In genomic region chr10:53735201-53735865, GRCm38 (mm10) we compare ENCODE assay signal across 22 mouse cellular contexts. TPM values are rescaled to one million over a fixed set of nuclear protein-coding genes. Genes with fewer than 3 reads are reported as not detected.
A peak's percentile ranks its signal among the peaks of the same experiment; 100 is the strongest.
DNase-seq lines count a peak whose midpoint lies in the region; ATAC-seq and TF ChIP-seq lines count a peak whose summit lies in the region.
"Had no signal": no experiment of that assay in that cellular context is flagged by ENCODE, and none has a peak within 500 bp of the region (broad histone marks: within the 10 kb centered on the region; RNA-seq: fewer than 3 reads in every experiment).

No protein-coding gene starts in this region.

- WGBS in cerebellum, adult 2 months, result 11% methylated on average over 7 of the region's 7 CpGs
- 62% methylated on average over 7 of the region's 7 CpGs for WGBS in stomach, postnatal 0 days

- H3K36me3 ChIP-seq in stomach, postnatal 0 days (ENCODE audit: control insufficient read depth, insufficient read depth, low read length), result no peaks in the 10 kb centered on the region
- H3K36me3 ChIP-seq: heart, embryonic 10.5 days; hindbrain, embryonic 10.5 days; kidney, embryonic 15.5 days; midbrain, embryonic 12.5 days; stomach, embryonic 15.5 days had no signal

- peaks cover 20% of the 10 kb centered on the region; the same call in 1 of the 2 replicates for H3K4me1 ChIP-seq in cerebellum, adult 2 months (ENCODE audit: control insufficient read depth, insufficient read depth, low read length)
- H3K4me1 ChIP-seq in stomach, postnatal 0 days (replicated peaks; ENCODE audit: control insufficient read depth, insufficient read depth), result no peaks in the 10 kb centered on the region
- H3K4me1 ChIP-seq: heart, embryonic 10.5 days; hindbrain, embryonic 10.5 days; midbrain, embryonic 12.5 days; stomach, embryonic 15.5 days had no signal

- no peaks in the 10 kb centered on the region for H3K27me3 ChIP-seq in cerebellum, adult 2 months (ENCODE audit: control insufficient read depth, insufficient read depth, low read length)
- H3K27me3 ChIP-seq in stomach, postnatal 0 days (ENCODE audit: control insufficient read depth, insufficient read depth, low read length), result no peaks in the 10 kb centered on the region
- H3K27me3 ChIP-seq: kidney, embryonic 15.5 days; midbrain, embryonic 12.5 days; stomach, embryonic 15.5 days had no signal

- H3K4me2 ChIP-seq in stomach, postnatal 0 days (replicated peaks; ENCODE audit: low read depth), result no peak overlapping the region
- H3K4me2 ChIP-seq: kidney, embryonic 15.5 days; liver, embryonic 11.5 days; midbrain, embryonic 12.5 days; stomach, embryonic 15.5 days had no signal

- DNase-seq in frontal cortex, postnatal 25 days (ENCODE audit: low spot score in 2 of 2), result no peak
- DNase-seq in retina, postnatal 1 day, result peak; percentile 34
- DNase-seq in retina, embryonic 14.5 days (ENCODE audit: low spot score), result no peak
- DNase-seq in cerebellum, adult 2 months, result peak; percentile 74 to 84
- peak; percentile 71 to 79 for DNase-seq in cerebellum, postnatal 25 days
- DNase-seq in thymus, postnatal 14 days, result no peak
- DNase-seq in stomach, postnatal 0 days (ENCODE audit: low spot score), result no peak
- DNase-seq: adrenal gland, postnatal 36 days; kidney, adult 11 months; kidney, postnatal 36 days; liver, postnatal 0 days; right cerebral cortex, postnatal 4 days; thymus, adult 18-20 months; thymus, postnatal 4 days had no signal

- TF ChIP-seq EP300 in stomach, postnatal 0 days (optimal IDR thresholded peaks at IDR 0.05), result no peak

- no peak overlapping the region for H3K4me3 ChIP-seq in cerebellum, adult 2 months (replicated peaks; ENCODE audit: insufficient read depth, low read depth, low read length)
- no peak overlapping the region for H3K4me3 ChIP-seq in stomach, postnatal 0 days (ENCODE audit: low read depth, low read length)
- H3K4me3 ChIP-seq: heart, embryonic 10.5 days; hindbrain, embryonic 10.5 days; kidney, embryonic 15.5 days; midbrain, embryonic 12.5 days; stomach, embryonic 15.5 days had no signal

- TF ChIP-seq POLR2A in cerebellum, adult 2 months (IDR thresholded peaks at IDR 0.05; ENCODE audit: borderline replicate concordance, insufficient read depth, low read length), result no peak

- peak; percentile 80 for ATAC-seq in frontal cortex, adult (ENCODE audit: low TSS enrichment)
- ATAC-seq in stomach, postnatal 0 days (ENCODE audit: low FRiP score, low TSS enrichment), result no peak
- ATAC-seq: liver, postnatal 0 days; lung, postnatal 0 days had no signal

- H3K9ac ChIP-seq in stomach, postnatal 0 days (ENCODE audit: low read length), result no peak overlapping the region
- H3K9ac ChIP-seq: kidney, embryonic 15.5 days; liver, postnatal 0 days; midbrain, embryonic 12.5 days; stomach, embryonic 15.5 days had no signal

- TF ChIP-seq CTCF in cerebellum, adult 2 months (IDR thresholded peaks at IDR 0.05; ENCODE audit: borderline replicate concordance, insufficient read depth, low read depth, low read length), result no peak
- no peak for TF ChIP-seq CTCF in stomach, postnatal 0 days (IDR thresholded peaks at IDR 0.05; ENCODE audit: low read depth)

- peak overlapping the region; percentile 71; the same call in 1 of the 2 replicates for H3K27ac ChIP-seq in cerebellum, adult 2 months (ENCODE audit: insufficient read depth, low read length)
- no peak overlapping the region for H3K27ac ChIP-seq in stomach, postnatal 0 days (replicated peaks)
- H3K27ac ChIP-seq: heart, embryonic 10.5 days; hindbrain, embryonic 10.5 days; kidney, embryonic 15.5 days; midbrain, embryonic 12.5 days; stomach, embryonic 15.5 days had no signal

- no peaks in the 10 kb centered on the region for H3K9me3 ChIP-seq in stomach, postnatal 0 days (ENCODE audit: control insufficient read depth, low read length)
- H3K9me3 ChIP-seq: heart, embryonic 10.5 days; kidney, embryonic 15.5 days; midbrain, embryonic 12.5 days; stomach, embryonic 15.5 days had no signal

RNA-seq across cellular contexts. Expression of gene Fam184a, which starts 15.6 kb away (rescaled TPM):
- polyA plus RNA-seq in cerebellum, adult 2 months (2012; rRNA removed), result 30.3 and 31.5 TPM in 2 replicates
- 0.65 and 1.2 TPM in 2 replicates for polyA plus RNA-seq in stomach, postnatal 0 days (2015; fragmentation: Nextera tagmentation; extraction: Ambion mirVana)

Comparison
In these comparisons a context has a peak if more than half of its experiments do, and no peak if none do; other contexts are left out.
1. DNase-seq: peak in retina, postnatal 1 day (single experiment), cerebellum, adult 2 months (2 of 2) and cerebellum, postnatal 25 days (2 of 2); none in frontal cortex, postnatal 25 days (0 of 2), retina, embryonic 14.5 days (single experiment), thymus, postnatal 14 days (single experiment) and stomach, postnatal 0 days (single experiment).
2. RNA of gene Fam184a, which starts 15.6 kb away (polyA plus RNA-seq): 30.3 to 31.5 TPM in cerebellum, adult 2 months; 0.65 to 1.2 TPM in stomach, postnatal 0 days; every median in the first group is over 10 times any median in the second.